Mouse (Mus musculus) embryonic facial prominence, embryonic 11.5 days (tissue): ENCODE results near the gene Nudt15. TPM values are rescaled to one million over a fixed set of nuclear protein-coding genes. Genes with fewer than 3 reads are reported as not detected.
"Not testable (repeated sequence)": the region's sequence is repeated elsewhere in the genome, so short reads cannot be mapped to it uniquely, and the experiment has no call there.

ENCODE experiments used
- ATAC-seq: fragments of 200-750 bp; cut with Nextera tagmentation; replicated peaks from 2 replicates; pipeline ENCODE4 v1.8.0; 2017; ENCODE audit warnings: low read depth; ENCODE audit not compliant: insufficient number of reproducible peaks, low FRiP score, low TSS enrichment
- DNase-seq: peaks from one replicate; pipeline ENCODE4 v3.0.0-alpha.2; 2015; ENCODE audit warnings: low spot score
- H3K27ac ChIP-seq: fragments of 300-500 bp; sonication (generic); replicated peaks from 2 replicates; pipeline ENCODE4 v1.5.1; 2014; ENCODE audit warnings: mild to moderate bottlenecking, low read depth, low read length, control low read depth
- H3K27me3 ChIP-seq: fragments of 300-500 bp; sonication (generic); 2 replicates; pipeline ENCODE4 v1.6.1; 2014; ENCODE audit warnings: mild to moderate bottlenecking, low read length, moderate library complexity, mixed read lengths; ENCODE audit not compliant: control insufficient read depth, insufficient read depth
- H3K36me3 ChIP-seq: fragments of 300-500 bp; sonication (generic); replicated peaks from 2 replicates; pipeline ENCODE4 v1.6.1; 2014; ENCODE audit warnings: low read depth, mild to moderate bottlenecking, low read length, moderate library complexity, mixed read lengths; ENCODE audit not compliant: control insufficient read depth, insufficient read depth
- H3K4me1 ChIP-seq: fragments of 300-500 bp; sonication (generic); 2 replicates; pipeline ENCODE4 v1.6.1; 2014; ENCODE audit warnings: low read length, mixed read lengths; ENCODE audit not compliant: control insufficient read depth, insufficient read depth
- H3K4me2 ChIP-seq: fragments of 300-500 bp; sonication (generic); 2 replicates; pipeline ENCODE4 v1.6.1; 2014; ENCODE audit warnings: low read depth, mild to moderate bottlenecking, control low read depth, low read length, moderate library complexity
- H3K4me3 ChIP-seq: fragments of 300-500 bp; sonication (generic); 2 replicates; pipeline ENCODE4 v1.5.1; 2014; ENCODE audit warnings: low read depth, low read length, control low read depth
- H3K9ac ChIP-seq: fragments of 300-500 bp; sonication (generic); replicated peaks from 2 replicates; pipeline ENCODE4 v1.6.1; 2014; ENCODE audit warnings: mild to moderate bottlenecking, control low read depth, low read length
- H3K9me3 ChIP-seq: fragments of 300-500 bp; sonication (generic); replicated peaks from 2 replicates; pipeline ENCODE4 v1.6.1; 2016; ENCODE audit warnings: mild to moderate bottlenecking, low read length, inconsistent platforms, mixed read lengths; ENCODE audit not compliant: control insufficient read depth
- WGBS: fragments of 180-500 bp; shearing (Covaris S2); extraction: QIAGEN DNeasy Blood & Tissue Kit; methylation state at CpG from one replicate; pipeline ENCODE4 v1.1.7; 2014; 5-methylcytosine and 5-hydroxymethylcytosine counted together
- polyA plus RNA-seq: library from polyadenylated mRNA; unstranded; fragments of >200 nt; fragmentation: Nextera tagmentation; extraction: Ambion mirVana; gene quantifications from 2 replicates; pipeline ENCODE4 v1.2.1, GENCODE M21; 2014

Nudt15 gene
- polyA plus RNA-seq, 1 experiment from 2014 or later = 10.0 TPM

DNA sequence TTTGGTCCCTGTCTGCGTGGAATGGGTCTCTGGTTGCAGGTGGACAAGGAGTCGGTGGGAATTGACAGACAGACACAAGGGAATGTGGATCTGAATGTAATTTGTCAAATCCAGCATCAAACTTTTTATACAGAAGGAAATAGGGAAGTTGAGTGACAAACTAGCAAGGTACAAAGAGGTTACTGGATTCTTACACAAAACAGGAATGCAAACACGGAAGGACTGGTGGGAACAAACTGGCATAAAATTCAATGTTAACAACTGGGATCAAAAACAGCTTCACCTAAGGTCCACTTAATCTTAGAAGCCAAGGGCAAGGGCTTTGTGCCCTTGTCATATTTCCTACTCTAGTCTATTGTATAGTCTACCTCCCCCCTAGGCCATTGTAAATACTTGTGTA, 19.4 kb downstream of the Nudt15 start:
- 84% methylated on average over 3 of the region's 3 CpGs for WGBS
- ATAC-seq, H3K27ac ChIP-seq: not testable (repeated sequence)

DNA sequence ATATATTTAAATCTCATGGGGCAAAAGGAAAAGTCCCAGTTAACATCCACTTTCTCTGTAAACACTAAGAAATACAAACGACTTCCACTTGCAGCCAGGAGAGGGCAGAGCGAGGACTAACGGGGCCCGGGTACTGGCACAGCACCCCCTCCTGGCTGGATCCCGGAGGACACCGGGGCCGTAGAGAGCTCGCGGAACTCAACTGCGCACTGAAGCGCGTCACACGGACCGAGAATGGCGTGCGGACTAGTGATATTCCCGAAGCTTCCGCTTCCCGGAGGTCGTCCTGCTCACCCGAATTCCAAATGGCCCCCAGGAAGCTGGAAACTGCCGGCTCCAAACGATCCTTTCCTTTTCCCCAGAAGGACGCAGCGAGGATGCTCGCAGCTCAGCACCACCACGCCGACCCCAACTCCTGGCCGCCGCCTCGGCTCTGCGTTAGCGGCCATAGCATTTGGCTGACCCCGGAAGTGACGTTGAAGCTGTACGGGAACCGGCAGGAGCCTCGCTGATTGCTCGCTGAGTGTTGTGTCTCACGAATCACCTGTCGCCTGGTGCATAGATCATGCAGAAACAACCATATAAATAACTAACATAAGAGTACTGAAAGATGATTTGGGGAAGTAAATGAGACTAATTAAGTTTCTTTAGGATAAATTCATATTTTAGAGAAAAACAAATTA, 23.1 kb downstream of the Nudt15 start, which contains the start of gene Sucla2:
TSS of gene Sucla2 (plus strand) at position 554 of the 683 bp plus-strand sequence.
- no peaks in the 10 kb centered on the region for H3K36me3 ChIP-seq
- peak within 1 kb of the TSS; percentile 82 for H3K27ac ChIP-seq
- peak within 1 kb of the TSS; percentile 68 for H3K9ac ChIP-seq
- no peaks in the 10 kb centered on the region for H3K9me3 ChIP-seq
- DNase-seq = peak; percentile 96
- no peaks in the 10 kb centered on the region for H3K4me1 ChIP-seq
- H3K4me2 ChIP-seq = no peak within 1 kb of the TSS
- peak; percentile 99 for ATAC-seq
- H3K4me3 ChIP-seq = peak within 1 kb of the TSS; percentile 46
- under 1% methylated on average over 41 of the region's 41 CpGs for WGBS
- H3K27me3 ChIP-seq = no peaks in the 10 kb centered on the region

More for the DNA sequence above, 19.4 kb downstream of the Nudt15 start:
- DNase-seq, H3K4me2 ChIP-seq, H3K9me3 ChIP-seq, H3K36me3 ChIP-seq, H3K4me3 ChIP-seq, H3K4me1 ChIP-seq, H3K27me3 ChIP-seq, H3K9ac ChIP-seq: not testable (repeated sequence)

DNA sequence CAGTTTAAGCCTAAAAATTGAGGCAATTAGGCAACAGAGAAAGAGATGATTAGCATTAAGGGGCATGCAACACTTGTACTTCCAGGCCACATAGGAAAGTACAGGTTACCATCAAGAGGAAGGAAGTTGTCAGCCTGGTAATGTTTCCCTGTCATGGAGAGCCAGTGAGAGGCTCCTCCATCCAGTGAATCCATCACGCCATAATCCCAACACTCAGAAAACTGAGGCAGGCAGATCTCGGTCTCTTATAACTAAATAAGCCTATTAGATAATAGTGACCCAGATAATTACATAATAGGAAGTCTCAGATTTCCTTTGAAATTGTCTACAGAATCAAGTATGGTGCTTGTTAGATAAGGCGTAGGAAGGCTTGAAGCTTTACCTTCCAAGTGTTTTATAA, 23.9 kb downstream of the Nudt15 start:
- DNase-seq = no peak
- Histone ChIP-seq H3K27me3 (no peaks in the 10 kb centered on the region), H3K4me2 (no peak overlapping the region), H3K9me3 (no peaks in the 10 kb centered on the region), H3K9ac (no peak overlapping the region), H3K4me3 (no peak overlapping the region), H3K36me3 (no peaks in the 10 kb centered on the region), H3K27ac (no peak overlapping the region), H3K4me1 (no peaks in the 10 kb centered on the region)
- ATAC-seq = no peak
- WGBS = 71% methylated on average over 3 of the region's 3 CpGs

DNA sequence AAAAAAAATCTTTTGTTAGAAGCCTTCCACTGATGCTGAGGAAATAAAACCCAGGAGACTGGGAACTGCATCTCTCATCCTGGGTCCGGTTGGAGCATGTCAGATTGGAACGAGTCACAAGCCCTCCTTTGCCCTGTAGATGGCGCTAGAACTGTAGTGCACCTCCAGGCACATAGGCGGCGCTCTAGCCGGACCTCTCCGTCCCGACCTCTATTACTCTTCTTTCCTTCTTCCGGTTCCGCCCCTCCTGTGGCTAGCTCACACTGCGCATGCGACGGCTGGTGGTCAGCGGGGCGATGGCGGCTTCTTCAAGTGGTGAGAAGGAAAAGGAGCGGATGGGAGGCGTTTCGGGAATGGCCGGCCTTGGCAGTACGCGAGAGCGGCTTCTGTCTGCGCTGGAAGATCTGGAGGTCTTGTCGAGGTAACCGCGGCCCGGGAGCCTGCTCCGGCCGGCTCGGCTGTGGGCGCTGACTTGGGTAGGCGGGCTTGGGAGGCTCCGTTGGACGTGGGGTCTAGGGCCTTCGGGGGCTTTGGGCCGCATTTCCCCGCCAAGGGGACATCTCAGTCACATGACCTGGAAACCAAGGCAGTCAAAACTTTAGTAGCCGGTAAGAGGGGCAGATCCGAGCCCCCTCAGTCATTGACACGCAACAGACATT, 38.1 kb downstream of the Nudt15 start, which contains the start of gene Med4:
TSS of gene Med4 (plus strand) at position 261 of the 659 bp plus-strand sequence.
- under 1% methylated on average over 41 of the region's 41 CpGs for WGBS
- Histone ChIP-seq H3K36me3 (no peaks in the 10 kb centered on the region; the same call in 1 of the 2 replicates), H3K4me3 (peak within 1 kb of the TSS; percentile 59), H3K9me3 (no peaks in the 10 kb centered on the region), H3K9ac (peak within 1 kb of the TSS; percentile 77), H3K27me3 (no peaks in the 10 kb centered on the region), H3K4me1 (no peaks in the 10 kb centered on the region), H3K27ac (no peak within 1 kb of the TSS), H3K4me2 (peak within 1 kb of the TSS; percentile 78)
- DNase-seq (peak; percentile 96), ATAC-seq (peak; percentile 95)

DNA sequence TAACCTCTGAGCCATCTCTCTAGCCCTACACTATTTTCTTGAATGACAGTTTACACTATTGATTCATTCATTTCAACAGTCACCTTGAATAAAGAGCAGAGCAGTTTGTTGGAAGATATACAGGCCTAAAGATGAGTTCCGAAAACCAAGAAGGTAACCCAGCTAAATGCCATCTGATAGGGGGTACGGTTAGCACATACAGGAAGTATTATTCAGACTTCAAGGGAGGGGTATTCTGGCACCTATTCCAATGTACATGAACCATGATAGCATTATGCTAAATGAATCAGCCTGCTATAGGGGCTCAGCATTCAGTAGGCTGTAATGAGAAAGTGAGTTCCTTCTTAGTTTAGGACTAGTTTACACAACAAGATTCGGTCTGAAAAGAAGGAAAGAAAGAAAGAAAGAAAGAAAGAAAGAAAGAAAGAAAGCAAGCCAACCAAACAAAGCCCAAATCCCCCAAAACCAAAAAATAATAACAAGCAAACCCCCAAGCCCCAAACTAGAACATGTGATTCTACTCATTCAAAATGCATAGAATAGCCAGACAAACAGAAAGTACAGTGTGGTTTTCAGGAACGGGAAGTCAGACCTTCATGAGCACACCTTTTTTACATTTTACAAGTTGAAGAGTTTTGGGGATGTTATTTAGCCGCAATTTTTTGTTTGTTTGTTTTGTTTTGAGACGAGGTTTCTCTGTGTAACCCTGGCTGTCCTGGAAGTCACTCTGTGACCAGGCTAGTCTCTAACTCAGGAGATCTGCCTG, 39.2 kb downstream of the Nudt15 start:
- Histone ChIP-seq H3K4me2 (no peak overlapping the region), H3K27me3 (no peaks in the 10 kb centered on the region), H3K9ac (no peak overlapping the region), H3K36me3 (no peaks in the 10 kb centered on the region; the same call in 1 of the 2 replicates), H3K4me1 (no peaks in the 10 kb centered on the region), H3K4me3 (no peak overlapping the region), H3K27ac (no peak overlapping the region), H3K9me3 (no peaks in the 10 kb centered on the region)
- ATAC-seq (no peak), DNase-seq (no peak)
- 90% methylated on average over 6 of the region's 6 CpGs for WGBS

DNA sequence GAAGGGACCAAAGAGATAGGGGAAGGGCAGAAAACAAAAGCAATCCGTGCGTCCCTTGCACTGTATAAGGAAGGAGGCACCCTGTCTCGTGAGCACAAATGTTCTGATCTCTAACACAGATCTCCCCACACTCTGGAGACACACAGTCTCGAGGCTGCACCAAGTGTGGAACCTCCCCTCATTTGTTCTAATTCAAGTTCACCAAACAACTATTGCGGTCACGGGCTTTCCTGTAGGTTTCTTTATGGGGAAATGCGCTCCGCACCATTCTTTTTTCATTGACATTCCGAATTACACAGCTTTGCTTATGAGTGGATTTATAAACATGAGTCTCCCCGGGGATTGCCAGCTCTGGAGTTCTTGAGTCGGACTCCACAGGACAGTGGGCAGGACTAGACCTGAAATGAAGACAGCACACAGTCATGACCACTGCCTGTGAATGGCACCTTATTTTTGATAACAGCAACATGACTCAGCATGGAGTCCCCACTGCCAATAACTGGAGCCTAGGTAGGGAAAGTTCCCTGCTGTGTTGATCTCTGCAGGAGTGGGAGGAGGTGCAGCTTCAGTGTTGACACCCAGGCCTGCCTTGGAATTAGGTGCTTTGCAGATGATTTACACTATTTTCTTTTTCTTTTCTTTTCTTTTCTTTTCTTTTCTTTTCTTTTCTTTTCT, 40.2 kb downstream of the Nudt15 start:
- no peak overlapping the region for H3K27ac ChIP-seq

DNA sequence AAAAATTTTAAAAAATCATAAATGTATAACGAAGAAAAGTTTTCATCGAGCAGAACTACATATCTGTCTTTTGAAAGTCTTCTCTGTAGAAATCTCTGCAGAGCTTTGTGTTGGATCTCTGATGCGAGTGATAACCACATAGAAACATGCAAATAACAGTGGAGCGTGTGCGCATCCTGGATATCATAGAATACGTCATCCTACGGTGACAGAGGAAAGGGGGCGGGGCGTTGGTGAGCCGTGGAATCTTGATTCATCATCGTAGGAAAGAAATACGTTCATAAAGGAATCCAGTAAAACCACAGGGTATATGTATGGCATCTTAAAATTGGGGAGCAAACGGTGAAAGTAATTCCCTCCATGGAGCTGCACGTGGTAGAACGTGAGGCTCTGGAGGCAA, 40.8 kb downstream of the Nudt15 start:
- no peak for DNase-seq
- Histone ChIP-seq H3K27ac (no peak overlapping the region), H3K9ac (no peak overlapping the region), H3K4me3 (no peak overlapping the region), H3K36me3 (no peaks in the 10 kb centered on the region; the same call in 1 of the 2 replicates), H3K4me1 (no peaks in the 10 kb centered on the region), H3K9me3 (no peaks in the 10 kb centered on the region), H3K27me3 (no peaks in the 10 kb centered on the region), H3K4me2 (no peak overlapping the region)
- no peak for ATAC-seq
- whole genome bisulfite sequencing = 89% methylated on average over 15 of the region's 15 CpGs

More for the DNA sequence above, 40.2 kb downstream of the Nudt15 start:
- no peak overlapping the region; the same call in 1 of the 2 replicates for H3K9ac ChIP-seq
- no peak overlapping the region for H3K4me3 ChIP-seq
- no peaks in the 10 kb centered on the region for H3K9me3 ChIP-seq
- 74% methylated on average over 11 of the region's 11 CpGs for WGBS
- no peak for ATAC-seq
- H3K27me3 ChIP-seq = no peaks in the 10 kb centered on the region
- H3K36me3 ChIP-seq = no peaks in the 10 kb centered on the region; the same call in 1 of the 2 replicates
- H3K4me1 ChIP-seq = no peaks in the 10 kb centered on the region
- H3K4me2 ChIP-seq = no peak overlapping the region
- no peak for DNase-seq
